Mouse (Mus musculus): ENCODE data around the gene Tmem179b.

Gene Tmem179b

GRCm38 (mm10) chr19:8786008-8786781 is 11.9 kb upstream of the Tmem179b start, which contains the start of gene Taf6l:
Gene Taf6l, minus strand, starts transcription at chr19:8786417.
- peak; percentile 97 for DNase-seq (ENCODE audit: low spot score)

DNA sequence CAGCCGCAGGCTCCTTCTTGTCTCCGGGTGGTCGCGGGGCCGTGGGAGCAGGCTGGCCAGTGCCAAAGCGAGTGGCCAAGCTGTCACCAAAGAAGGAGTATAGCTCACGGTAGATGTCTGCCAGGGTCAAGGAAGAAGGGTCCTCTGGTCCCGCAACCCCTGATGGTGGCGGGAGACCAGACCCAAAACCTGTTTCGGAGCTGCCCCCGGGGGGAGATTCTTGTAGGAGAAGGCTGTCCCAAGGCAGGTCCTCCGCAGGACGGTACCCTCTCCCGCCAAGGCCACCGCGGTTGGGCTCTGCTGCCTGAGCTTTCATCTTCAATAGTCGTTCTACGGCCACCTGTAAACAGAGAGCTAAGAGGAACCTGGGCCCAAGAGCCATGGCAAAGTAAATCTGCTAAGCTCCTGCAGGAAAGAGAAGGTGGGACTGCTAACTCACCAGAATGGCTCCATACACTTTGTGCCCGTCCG is 719 bp upstream of the Tmem179b start:
- peak; percentile 22 for DNase-seq (ENCODE audit: low spot score)

- DNase-seq (ENCODE audit: low spot score) = peak; percentile 16
Measured at GRCm38 (mm10) chr19:8773409-8773808, 858 bp downstream of the Tmem179b start.

DNA sequence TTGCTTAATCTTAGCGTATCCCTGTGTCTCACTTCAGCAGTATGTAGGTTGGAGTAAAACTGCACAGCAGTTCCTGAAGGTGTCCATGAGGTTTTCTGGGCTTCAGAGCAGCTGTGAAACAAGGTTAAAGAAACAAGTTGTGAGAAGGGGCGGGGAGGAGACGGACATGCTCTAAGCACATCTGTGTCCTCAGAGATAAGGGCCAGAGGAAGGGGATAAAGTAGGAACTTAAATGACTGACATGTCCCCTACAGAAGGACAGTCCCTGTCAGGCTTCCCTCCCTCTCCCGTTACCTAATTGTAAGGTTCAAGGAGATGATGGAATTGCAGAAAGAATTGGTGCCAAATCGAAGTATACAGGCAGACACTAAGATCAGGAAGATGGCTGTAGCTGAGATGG is 1.3 kb downstream of the Tmem179b start:
- DNase-seq (ENCODE audit: low spot score) = no peak

DNA sequence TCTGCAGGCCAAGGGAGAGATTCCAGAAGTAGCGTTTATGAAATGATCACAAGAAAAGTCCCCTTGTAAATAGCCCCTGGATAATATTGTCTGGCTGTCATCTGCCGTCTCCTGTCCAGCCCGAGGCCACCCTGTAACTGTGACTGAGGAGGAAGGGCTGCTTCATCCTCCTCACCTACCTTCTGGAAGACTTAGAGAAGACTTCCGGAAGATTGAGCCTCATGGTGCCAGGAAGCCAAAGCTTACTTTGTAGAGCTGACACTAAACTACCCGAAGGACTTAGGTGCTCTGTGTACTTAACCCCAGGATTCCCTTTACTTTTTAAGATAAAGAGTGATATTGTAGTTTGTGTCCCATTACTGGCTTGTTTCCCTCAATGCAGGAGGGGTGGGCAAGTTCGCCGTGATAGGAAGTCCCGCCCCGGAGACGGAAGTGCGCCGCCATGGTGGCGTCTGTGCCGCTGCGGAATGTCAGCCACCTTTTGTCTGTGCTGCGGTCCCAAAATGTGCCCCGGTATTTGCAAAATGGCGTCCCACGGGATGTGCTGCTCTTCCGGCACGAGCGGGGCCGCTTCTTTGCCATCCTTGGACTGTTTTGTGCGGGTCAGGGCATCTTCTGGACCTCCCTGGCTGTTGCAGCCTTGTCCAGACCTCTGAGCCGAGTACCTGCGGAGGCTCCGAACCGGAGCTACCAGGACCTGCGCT is 3.5 kb downstream of the Tmem179b start, which contains the start of gene Tmem223:
Gene Tmem223, plus strand, starts transcription at position 430 of the 704 bp plus-strand sequence.
- DNase-seq (ENCODE audit: low spot score) = peak; percentile 87

GRCm38 (mm10) chr19:8765562-8765961 is 8.7 kb downstream of the Tmem179b start:
- DNase-seq (ENCODE audit: low spot score) = no peak

- DNase-seq (ENCODE audit: low spot score) = no peak
Measured at GRCm38 (mm10) chr19:8763276-8763675, 11.0 kb downstream of the Tmem179b start.

DNA sequence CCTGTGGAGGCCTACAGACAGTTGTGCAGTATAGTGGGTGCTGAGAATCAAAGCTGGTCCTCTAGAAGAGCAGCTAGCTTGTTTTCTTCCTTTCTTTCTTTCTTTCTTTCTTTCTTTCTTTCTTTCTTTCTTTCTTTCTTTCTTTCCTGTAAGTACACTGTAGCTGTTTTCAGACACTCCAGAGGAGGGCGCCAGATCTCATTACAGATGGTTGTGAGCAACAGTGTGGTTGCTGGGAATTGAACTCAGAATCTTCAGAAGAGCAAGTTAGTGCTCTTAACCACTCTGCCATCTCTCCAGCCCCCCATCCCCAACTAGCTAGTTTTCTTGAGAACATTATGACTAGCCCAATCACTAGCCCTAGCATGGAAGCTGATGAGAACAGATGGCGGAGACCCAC is 13.5 kb downstream of the Tmem179b start:
- no peak for DNase-seq (ENCODE audit: low spot score)

GRCm38 (mm10) chr19:8758899-8759298 is 15.4 kb downstream of the Tmem179b start:
- no peak for DNase-seq (ENCODE audit: low spot score)

DNA sequence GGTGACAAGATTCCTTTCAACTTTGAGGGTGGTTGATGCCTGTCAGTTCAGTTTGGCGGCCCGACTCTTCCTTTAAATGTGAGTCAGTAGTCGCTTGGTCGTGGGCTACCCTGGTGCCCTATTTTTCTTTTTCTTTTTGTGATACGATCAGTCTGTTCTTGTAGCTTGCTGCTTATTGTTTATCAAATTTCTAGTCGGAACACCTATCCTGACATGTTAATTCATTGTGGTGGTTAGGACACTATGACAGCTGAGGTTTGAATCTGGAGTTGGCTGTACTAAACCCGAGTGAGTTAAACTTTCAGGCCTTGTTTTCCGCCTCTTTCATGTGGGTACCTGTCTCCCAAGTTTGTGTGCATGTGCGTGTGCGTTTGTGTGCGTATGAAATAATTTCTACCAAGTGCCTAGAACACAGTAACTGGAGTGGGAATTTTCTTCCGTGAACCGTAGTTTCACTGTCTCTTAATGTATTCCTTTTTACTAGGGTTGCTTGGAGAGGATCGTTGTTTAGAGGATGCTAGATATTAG is 16.7 kb downstream of the Tmem179b start:
- no peak for DNase-seq (ENCODE audit: low spot score)

DNA sequence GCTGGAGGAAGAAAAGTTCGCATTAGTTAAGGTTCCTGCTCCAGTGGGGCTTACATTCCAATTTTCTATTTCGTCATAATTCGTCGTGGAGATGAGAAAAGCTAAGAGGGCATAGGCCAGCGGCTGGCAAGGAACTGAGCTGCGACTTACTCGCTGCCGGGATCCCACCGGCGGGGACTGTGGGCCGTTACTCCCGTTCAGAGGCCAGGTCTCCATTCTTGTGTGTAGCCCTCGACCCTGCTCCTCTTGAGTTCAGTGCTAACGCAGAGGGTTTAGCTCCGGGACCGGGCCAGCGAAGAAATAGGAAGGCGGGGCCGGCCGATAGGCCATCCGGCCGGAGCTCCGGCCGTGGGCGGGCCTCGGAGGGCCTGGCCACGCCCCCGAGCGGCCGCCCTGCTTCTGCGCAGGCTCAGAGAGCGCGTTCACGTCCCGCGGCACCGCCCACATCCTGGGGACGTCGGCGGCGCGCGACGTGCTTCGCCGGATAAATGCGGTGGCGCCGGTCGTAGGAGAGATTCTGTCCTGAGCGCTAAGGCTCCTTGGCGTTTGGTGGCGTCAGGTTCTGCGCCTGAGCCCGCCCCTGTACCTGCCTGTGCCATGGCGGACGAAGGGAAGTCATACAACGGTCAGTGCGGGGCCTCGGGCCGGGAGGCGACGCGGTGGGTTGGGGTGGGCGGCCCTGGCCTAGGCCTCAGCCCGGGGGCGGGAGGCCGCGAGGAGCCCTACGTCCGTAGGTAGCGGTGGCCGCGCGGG is 17.5 kb downstream of the Tmem179b start, which contains the start of gene Nxf1:
Gene Nxf1, plus strand, starts transcription at position 439 of the 753 bp plus-strand sequence.
- DNase-seq (ENCODE audit: low spot score) = peak; percentile 97

GRCm38 (mm10) chr19:8755652-8756051 is 18.6 kb downstream of the Tmem179b start:
- DNase-seq (ENCODE audit: low spot score) = no peak

DNA sequence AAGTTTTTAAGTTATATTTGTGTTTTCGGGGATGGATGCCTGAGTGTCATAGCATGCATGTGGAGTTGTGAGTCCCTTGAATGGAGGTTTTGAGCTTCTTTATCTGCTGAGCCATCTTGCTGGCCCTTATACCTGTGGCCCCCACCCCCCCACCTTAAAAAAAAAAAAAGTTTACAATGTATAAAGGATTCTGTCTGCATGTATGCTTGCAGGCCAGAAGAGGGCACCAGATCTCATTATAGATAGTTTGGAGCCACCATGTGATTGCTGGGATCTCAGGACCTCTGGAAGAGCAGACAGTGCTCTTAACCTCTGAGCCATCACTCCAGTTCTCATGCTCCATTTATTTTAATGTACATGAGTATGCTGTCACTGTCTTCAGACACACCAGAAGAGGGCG is 26.9 kb downstream of the Tmem179b start:
- DNase-seq (ENCODE audit: low spot score) = no peak

DNA sequence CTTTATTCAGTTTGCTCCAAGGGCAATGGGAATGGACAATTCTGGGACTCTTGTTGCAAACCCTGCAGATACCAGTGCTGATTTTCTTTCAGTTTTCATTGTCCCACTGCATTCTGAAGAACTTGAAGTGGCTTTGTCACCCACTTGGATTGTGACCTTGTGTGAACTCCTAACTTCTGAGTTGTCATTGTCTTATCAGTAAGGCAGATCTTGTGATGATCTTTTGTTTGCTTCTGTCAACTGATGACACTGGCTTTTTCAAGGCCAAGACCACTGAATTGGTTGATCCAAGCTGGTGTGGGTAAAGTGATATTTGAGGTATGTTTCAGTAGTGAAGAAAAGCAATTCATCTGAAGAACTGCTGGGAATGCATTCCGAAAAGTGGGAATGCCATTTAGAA is 28.9 kb downstream of the Tmem179b start:
- no peak for DNase-seq (ENCODE audit: low spot score)

- no peak for DNase-seq (ENCODE audit: low spot score)
Measured at GRCm38 (mm10) chr19:8742176-8742575, 32.1 kb downstream of the Tmem179b start.

DNA sequence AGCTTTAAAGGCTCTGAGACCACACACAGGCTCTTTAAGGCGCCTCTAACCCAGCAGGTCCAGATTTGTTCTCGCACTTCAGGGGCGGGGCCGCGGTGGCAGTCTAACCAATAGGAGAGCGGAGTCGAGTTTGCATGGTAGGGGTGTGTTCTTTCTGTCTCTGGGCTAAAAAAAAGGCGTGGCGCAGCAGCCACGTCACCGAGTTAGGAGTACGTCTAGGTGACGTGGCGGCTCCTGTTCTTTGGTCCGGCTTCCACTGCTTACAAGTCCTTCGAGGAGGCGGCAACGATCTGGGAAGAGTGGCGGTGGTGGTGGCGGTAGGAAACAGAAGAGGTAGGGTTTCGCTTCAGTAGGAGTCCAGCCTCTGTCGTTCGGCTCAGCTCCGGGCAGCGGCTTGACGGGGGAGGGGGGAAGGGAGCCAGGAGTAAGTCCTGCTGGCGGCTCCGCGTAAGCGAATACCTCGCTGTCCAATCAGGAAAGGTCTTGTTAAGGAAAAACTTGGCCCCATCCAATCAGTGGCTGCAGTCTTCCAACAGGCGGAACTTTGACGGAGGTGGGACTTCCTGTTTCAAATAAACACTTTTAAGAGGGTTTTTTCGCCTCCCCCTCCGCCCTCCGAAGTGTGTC is 32.9 kb downstream of the Tmem179b start, which contains the start of gene Stx5a:
Gene Stx5a, plus strand, starts transcription at position 171 of the 627 bp plus-strand sequence.
- DNase-seq (ENCODE audit: low spot score) = peak; percentile 98

DNA sequence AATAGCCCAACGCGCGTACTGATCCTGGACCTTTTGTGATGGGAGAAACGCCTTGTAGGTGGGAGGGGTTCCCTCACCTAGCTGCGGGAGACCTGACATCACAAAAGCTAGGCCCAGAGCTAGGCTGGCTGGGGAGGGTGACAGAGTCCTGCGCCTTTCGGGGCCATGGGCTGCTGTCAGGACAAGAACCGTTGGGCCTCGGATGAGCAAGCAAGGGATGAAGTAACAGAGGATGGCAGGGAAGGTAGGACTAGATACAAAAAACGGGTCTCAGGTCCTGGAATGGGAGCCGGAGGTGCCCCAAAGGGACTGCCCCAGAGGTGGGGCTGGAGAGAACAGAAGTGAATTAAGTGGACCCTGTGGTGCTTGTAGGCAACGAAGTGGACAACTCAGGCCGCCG is 33.7 kb downstream of the Tmem179b start, which contains the start of gene 1700092M07Rik:
Gene 1700092M07Rik, plus strand, starts transcription at position 116 of the 400 bp plus-strand sequence.
- no peak for DNase-seq (ENCODE audit: low spot score)

- DNase-seq (ENCODE audit: low spot score) = no peak
Measured at GRCm38 (mm10) chr19:8739646-8740045, 34.6 kb downstream of the Tmem179b start.

GRCm38 (mm10) chr19:8738911-8739310 is 35.4 kb downstream of the Tmem179b start:
- DNase-seq (ENCODE audit: low spot score) = no peak

- peak; percentile 53 for DNase-seq (ENCODE audit: low spot score)
Measured at GRCm38 (mm10) chr19:8736160-8736467, 38.2 kb downstream of the Tmem179b start.

- DNase-seq (ENCODE audit: low spot score) = peak; percentile 96
Measured at GRCm38 (mm10) chr19:8735389-8736159, 38.7 kb downstream of the Tmem179b start, which contains the start of gene Wdr74. Gene Wdr74, plus strand, starts transcription at chr19:8735827.

Data from embryo, embryonic 10 days (tissue).